ENCODE assay signal across 9 mouse cellular contexts in the genomic region with DNA sequence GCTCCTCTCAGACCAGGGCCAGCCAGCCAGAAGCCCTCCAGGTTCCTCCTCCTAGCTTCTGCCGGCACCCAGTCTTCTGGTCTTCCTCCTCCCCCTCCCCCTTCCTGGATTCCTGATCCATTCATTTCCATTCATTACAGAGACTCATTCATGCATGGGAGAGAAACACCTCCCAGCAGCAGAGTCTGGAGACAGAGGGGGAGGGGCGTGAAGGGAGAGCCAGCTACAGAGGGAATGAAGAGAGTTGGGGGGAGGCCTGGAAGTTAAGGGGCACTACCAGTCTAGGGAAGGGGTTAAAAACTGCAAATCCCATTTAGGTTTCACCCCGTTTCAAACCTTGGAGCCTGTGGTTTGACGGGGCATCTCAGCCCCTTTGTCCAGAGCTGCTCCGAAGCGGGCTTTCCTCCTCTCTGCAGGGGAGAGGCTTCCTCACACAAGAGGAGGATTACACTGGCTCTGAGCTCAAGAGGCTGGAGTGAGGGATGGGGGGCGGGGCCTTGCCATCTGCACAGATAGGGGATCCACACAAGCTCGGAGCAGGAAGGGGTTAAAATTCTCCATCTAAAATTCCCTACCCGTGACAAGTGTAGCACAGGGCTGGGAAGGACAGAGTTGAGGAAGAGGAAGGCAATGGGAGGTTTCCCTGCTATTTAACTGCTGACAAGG. TPM values are rescaled to one million over a fixed set of nuclear protein-coding genes. Genes with fewer than 3 reads are reported as not detected.
A peak's percentile ranks its signal among the peaks of the same experiment; 100 is the strongest.
DNase-seq lines count a peak whose midpoint lies in the region; ATAC-seq lines count a peak whose summit lies in the region.
"Had no signal": no experiment of that assay in that cellular context is flagged by ENCODE, and none has a peak within 500 bp of the region (broad histone marks: within the 10 kb centered on the region; RNA-seq: fewer than 3 reads in every experiment).

No protein-coding gene starts in this region.

- peak overlapping the region; percentile 55 for H3K9ac ChIP-seq in forebrain, embryonic 11.5 days (ENCODE audit: low read length)
- peak overlapping the region; percentile 36; the same call in 1 of the 2 replicates for H3K9ac ChIP-seq in kidney, embryonic 14.5 days (ENCODE audit: low read depth, low read length)
- H3K9ac ChIP-seq in neural tube, embryonic 13.5 days, result peak overlapping the region; percentile 62

- under 1% methylated on average over 9 of the region's 9 CpGs for WGBS in forebrain, embryonic 11.5 days
- 4% methylated on average over 9 of the region's 9 CpGs for WGBS in kidney, embryonic 14.5 days
- 0% methylated on average over 9 of the region's 9 CpGs for whole genome bisulfite sequencing in neural tube, embryonic 13.5 days

- peak overlapping the region; percentile 75 for H3K4me2 ChIP-seq in forebrain, embryonic 11.5 days (ENCODE audit: low read depth, low read length, severe bottlenecking)
- H3K4me2 ChIP-seq in kidney, embryonic 14.5 days (replicated peaks; ENCODE audit: low read depth, low read length), result peak overlapping the region; percentile 36
- peak overlapping the region; percentile 72 for H3K4me2 ChIP-seq in neural tube, embryonic 13.5 days

- peak; percentile 83 for ATAC-seq in forebrain, embryonic 11.5 days (replicated peaks; ENCODE audit: low FRiP score)
- peak; percentile 71 for ATAC-seq in kidney, embryonic 14.5 days (ENCODE audit: low FRiP score, low TSS enrichment)
- peak; percentile 74 for ATAC-seq in neural tube, embryonic 13.5 days (ENCODE audit: low read depth)

- peak; percentile 65 to 78 for DNase-seq in layer of hippocampus, postnatal 10 days (ENCODE audit: low spot score in 2 of 2)
- no peak for DNase-seq in layer of hippocampus, postnatal 36 days
- DNase-seq in brain, adult 2 months (ENCODE audit: low read depth, low spot score), result peak; percentile 83
- DNase-seq in forebrain, embryonic 11.5 days (ENCODE audit: low spot score), result peak; percentile 88
- DNase-seq in B cell, adult 2 months, result no peak
- no peak for DNase-seq in ovary, postnatal 10 days (ENCODE audit: low spot score)

- H3K27me3 ChIP-seq in forebrain, embryonic 11.5 days (ENCODE audit: control insufficient read depth, insufficient read depth, low read length), result no peaks in the 10 kb centered on the region
- no peaks in the 10 kb centered on the region for H3K27me3 ChIP-seq in kidney, embryonic 14.5 days (ENCODE audit: control insufficient read depth, insufficient read depth, low read length)
- H3K27me3 ChIP-seq in neural tube, embryonic 13.5 days, result no peaks in the 10 kb centered on the region

- H3K9me3 ChIP-seq in forebrain, embryonic 11.5 days (ENCODE audit: control insufficient read depth, low read length), result no peaks in the 10 kb centered on the region
- H3K9me3 ChIP-seq in kidney, embryonic 14.5 days (ENCODE audit: control insufficient read depth, low read length), result no peaks in the 10 kb centered on the region
- H3K9me3 ChIP-seq in neural tube, embryonic 13.5 days, result no peaks in the 10 kb centered on the region

- H3K4me1 ChIP-seq in forebrain, embryonic 11.5 days (replicated peaks; ENCODE audit: control insufficient read depth, insufficient read depth, low read length), result peaks cover 44% of the 10 kb centered on the region
- H3K4me1 ChIP-seq in kidney, embryonic 14.5 days (ENCODE audit: control insufficient read depth, insufficient read depth, low read length), result peaks cover 50% of the 10 kb centered on the region
- H3K4me1 ChIP-seq in neural tube, embryonic 13.5 days (replicated peaks), result peaks cover 81% of the 10 kb centered on the region

- peaks cover 14% of the 10 kb centered on the region for H3K36me3 ChIP-seq in forebrain, embryonic 11.5 days (ENCODE audit: control insufficient read depth, insufficient read depth, low read length)
- H3K36me3 ChIP-seq in kidney, embryonic 14.5 days (ENCODE audit: control insufficient read depth, insufficient read depth, low read length), result peaks cover 34% of the 10 kb centered on the region
- H3K36me3 ChIP-seq in neural tube, embryonic 13.5 days, result peaks cover 36% of the 10 kb centered on the region

- peak overlapping the region; percentile 100 for H3K27ac ChIP-seq in forebrain, embryonic 11.5 days (ENCODE audit: low read depth, low read length)
- peak overlapping the region; percentile 82 for H3K27ac ChIP-seq in kidney, embryonic 14.5 days (ENCODE audit: low read depth, low read length)
- peak overlapping the region; percentile 98 for H3K27ac ChIP-seq in neural tube, embryonic 13.5 days (replicated peaks)

- peak overlapping the region; percentile 42 for H3K4me3 ChIP-seq in forebrain, embryonic 11.5 days (ENCODE audit: low read depth, low read length)
- peak overlapping the region; percentile 25 for H3K4me3 ChIP-seq in kidney, embryonic 14.5 days (ENCODE audit: low read length)
- peak overlapping the region; percentile 37 for H3K4me3 ChIP-seq in neural tube, embryonic 13.5 days

RNA-seq across cellular contexts. Expression of gene Tmem253, which starts 4.9 kb away (rescaled TPM):
- total RNA-seq in layer of hippocampus, postnatal 10 days (2021), result under 1 TPM in 1 of 2 experiments, not detected in 1; 0.51 TPM
- under 1 TPM in 1 of 2 experiments, not detected in 1; 0.65 TPM for total RNA-seq in layer of hippocampus, postnatal 36 days (2021)
- 0.92 and 0.95 TPM in 2 replicates for polyA plus RNA-seq in forebrain, embryonic 11.5 days (2014; fragmentation: Nextera tagmentation; extraction: Ambion mirVana)
- polyA plus RNA-seq in kidney, embryonic 14.5 days (2014; fragmentation: Nextera tagmentation; extraction: Ambion mirVana), result 0.57 and 1.1 TPM in 2 replicates
- polyA plus RNA-seq in neural tube, embryonic 13.5 days (2015; fragmentation: Nextera tagmentation; extraction: Ambion mirVana), result not detected in 2 replicates

RNA-seq across cellular contexts. Expression of gene Zfp219, which starts 10.0 kb away (rescaled TPM):
- total RNA-seq in layer of hippocampus, postnatal 10 days (2021), result 10 to 100 TPM; 43.5 to 45.0 TPM
- total RNA-seq in layer of hippocampus, postnatal 36 days (2021), result 10 to 100 TPM; 42.5 to 44.4 TPM
- polyA plus RNA-seq in forebrain, embryonic 11.5 days (2014; fragmentation: Nextera tagmentation; extraction: Ambion mirVana), result 105 and 116 TPM in 2 replicates
- 44.5 and 45.5 TPM in 2 replicates for polyA plus RNA-seq in kidney, embryonic 14.5 days (2014; fragmentation: Nextera tagmentation; extraction: Ambion mirVana)
- 32.3 and 32.5 TPM in 2 replicates for polyA plus RNA-seq in neural tube, embryonic 13.5 days (2015; fragmentation: Nextera tagmentation; extraction: Ambion mirVana)

RNA-seq across cellular contexts. Expression of gene Arhgef40, which starts 26.1 kb away (rescaled TPM):
- 10 to 100 TPM; 53.4 to 59.6 TPM for total RNA-seq in layer of hippocampus, postnatal 10 days (2021)
- total RNA-seq in layer of hippocampus, postnatal 36 days (2021), result 10 to 100 TPM; 31.4 to 39.9 TPM
- polyA plus RNA-seq in forebrain, embryonic 11.5 days (2014; fragmentation: Nextera tagmentation; extraction: Ambion mirVana), result 93.3 and 99.7 TPM in 2 replicates
- 72.4 and 74.9 TPM in 2 replicates for polyA plus RNA-seq in kidney, embryonic 14.5 days (2014; fragmentation: Nextera tagmentation; extraction: Ambion mirVana)
- polyA plus RNA-seq in neural tube, embryonic 13.5 days (2015; fragmentation: Nextera tagmentation; extraction: Ambion mirVana), result 69.0 and 72.9 TPM in 2 replicates

RNA-seq across cellular contexts. Expression of gene Olfr221, which starts 31.7 kb away (rescaled TPM):
- not detected for total RNA-seq in layer of hippocampus, postnatal 10 days (2021)
- not detected for total RNA-seq in layer of hippocampus, postnatal 36 days (2021)
- not detected in 2 replicates for polyA plus RNA-seq in forebrain, embryonic 11.5 days (2014; fragmentation: Nextera tagmentation; extraction: Ambion mirVana)
- not detected in 2 replicates for polyA plus RNA-seq in kidney, embryonic 14.5 days (2014; fragmentation: Nextera tagmentation; extraction: Ambion mirVana)
- not detected in 2 replicates for polyA plus RNA-seq in neural tube, embryonic 13.5 days (2015; fragmentation: Nextera tagmentation; extraction: Ambion mirVana)
- total RNA-seq: MEL had no signal

Comparison
In these comparisons a context has a peak if more than half of its experiments do, and no peak if none do; other contexts are left out.
1. DNase-seq: peak in layer of hippocampus, postnatal 10 days (2 of 2), brain, adult 2 months (single experiment) and forebrain, embryonic 11.5 days (single experiment); none in layer of hippocampus, postnatal 36 days (0 of 2), B cell, adult 2 months (0 of 2) and ovary, postnatal 10 days (single experiment).
2. Peak in every context shown above with its lines, with median percentiles within 50 percentile points of each other: ATAC-seq, H3K27ac ChIP-seq, H3K4me2 ChIP-seq, H3K4me3 ChIP-seq and H3K9ac ChIP-seq.